Mouse (Mus musculus) heart, postnatal 36 days (tissue): ENCODE results near the gene Immp2l. TPM values are rescaled to one million over a fixed set of nuclear protein-coding genes. Genes with fewer than 3 reads are reported as not detected.

ENCODE experiments used
- DNase-seq, 2 experiments: peaks; one replicate each; pipeline ENCODE4 v3.0.0; 2021 to 2022
- intact Hi-C: fragments of 180-260 bp; cut with DNase I; formaldehyde crosslinking; loops from one replicate; pipeline ENCODE4 v1.15.1; 2025
- total RNA-seq, 2 experiments: library from RNA; stranded (reverse); gene quantifications; 2 replicates each; pipeline ENCODE4 v1.2.3; 2021

Gene Immp2l
- total RNA-seq, 2 experiments from 2014 or later: 20.6 to 21.6 TPM

- intact Hi-C loops: no loop called here
These were observed 887.7 kb downstream of the Immp2l start for GRCm38 (mm10) chr12:41911626-41912025.

DNA sequence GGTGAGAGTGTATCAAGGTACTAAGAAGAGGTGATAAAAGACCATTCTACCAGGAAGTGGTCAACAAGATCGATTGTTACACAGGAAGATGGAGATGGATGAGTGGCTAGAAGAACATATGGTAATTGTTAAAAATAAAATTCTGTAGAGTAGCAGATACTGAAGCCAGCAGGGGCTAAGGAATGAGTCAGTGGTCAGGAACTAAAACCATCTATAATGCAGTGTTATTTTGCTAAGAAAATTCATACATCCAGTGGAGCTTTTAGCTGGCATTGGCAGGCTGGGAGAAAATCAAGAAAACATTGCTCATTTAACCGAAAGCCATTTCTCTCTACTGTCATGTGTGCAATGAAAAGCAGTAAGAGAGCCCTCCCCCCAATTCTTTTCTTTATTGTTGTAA is 913.9 kb downstream of the Immp2l start:
- intact Hi-C loops: no loop called here
- no peak for DNase-seq

More at GRCm38 (mm10) chr12:41911626-41912025, 887.7 kb downstream of the Immp2l start:
- no peak for DNase-seq

DNA sequence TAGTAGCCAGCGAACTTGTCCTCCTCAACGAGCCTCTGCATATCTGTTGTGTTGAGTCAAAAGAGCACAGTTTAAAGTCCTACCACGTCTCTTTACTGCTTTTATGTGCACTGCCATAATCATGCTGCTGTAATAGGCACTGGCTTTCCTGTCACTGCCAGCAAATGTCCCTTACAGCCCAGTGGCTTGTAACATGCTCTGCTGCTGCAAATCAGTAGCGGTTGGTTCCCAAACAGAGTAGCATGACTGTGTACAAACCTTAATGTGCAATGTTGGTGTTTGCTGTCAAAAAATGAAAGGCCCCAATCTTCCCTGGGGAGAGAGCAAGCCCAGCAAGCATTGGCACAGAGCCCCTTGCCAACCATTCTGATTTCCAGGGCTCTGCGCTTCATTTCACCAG is 918.0 kb downstream of the Immp2l start:
- intact Hi-C loops: no loop called here
- DNase-seq: no peak

GRCm38 (mm10) chr12:41944079-41944672 is 920.3 kb downstream of the Immp2l start:
- DNase-seq: no peak
- intact Hi-C loops: no loop called here

- intact Hi-C loops: no loop called here
- DNase-seq: no peak
These were observed 922.6 kb downstream of the Immp2l start for GRCm38 (mm10) chr12:41946536-41946935.

DNA sequence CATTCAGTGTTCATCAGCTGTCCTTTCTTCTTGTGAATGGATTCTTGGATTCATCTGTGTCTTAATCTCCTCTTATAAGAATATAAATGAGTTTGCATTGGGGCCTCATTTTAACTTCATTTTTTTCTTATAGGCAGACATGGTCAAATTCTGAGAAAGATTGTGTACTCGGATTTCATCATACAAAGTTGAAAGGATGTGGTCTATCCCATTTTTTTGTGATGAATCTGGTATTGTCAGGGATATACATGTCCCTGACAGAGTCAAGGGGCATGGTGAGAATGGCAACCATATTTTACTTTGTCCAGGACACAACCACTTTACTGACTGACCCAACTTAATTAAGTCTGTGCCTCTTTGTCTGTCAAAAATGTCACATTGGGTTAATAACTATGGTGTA is 925.5 kb downstream of the Immp2l start:
- intact Hi-C loops: no loop called here
- no peak for DNase-seq

- intact Hi-C loops: no loop called here
- DNase-seq: peak; percentile 2 to 25
These were observed 926.0 kb downstream of the Immp2l start for GRCm38 (mm10) chr12:41949841-41950241.

DNA sequence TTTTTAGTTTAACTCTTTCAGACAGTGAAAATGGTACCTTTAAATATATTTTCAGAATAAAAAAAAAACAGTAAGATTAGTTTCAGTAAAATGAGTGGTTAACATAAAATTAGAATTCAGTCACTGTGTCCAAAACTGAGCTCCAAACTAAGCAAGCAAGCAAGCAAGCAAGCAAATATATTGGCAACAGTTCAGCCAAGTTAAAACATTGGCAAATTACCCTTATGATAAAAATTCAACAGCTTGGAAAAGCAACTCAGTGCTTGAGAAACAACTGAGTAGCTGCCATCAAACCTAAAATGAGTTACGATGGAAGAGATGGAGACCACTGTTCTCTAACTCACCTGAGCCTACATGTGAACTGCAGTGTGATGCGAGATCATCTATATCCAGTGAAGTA is 926.8 kb downstream of the Immp2l start:
- intact Hi-C loops: no loop called here
- DNase-seq: no peak

- intact Hi-C loops: no loop called here
- DNase-seq: no peak
These were observed 937.1 kb downstream of the Immp2l start for GRCm38 (mm10) chr12:41961038-41961437.

DNA sequence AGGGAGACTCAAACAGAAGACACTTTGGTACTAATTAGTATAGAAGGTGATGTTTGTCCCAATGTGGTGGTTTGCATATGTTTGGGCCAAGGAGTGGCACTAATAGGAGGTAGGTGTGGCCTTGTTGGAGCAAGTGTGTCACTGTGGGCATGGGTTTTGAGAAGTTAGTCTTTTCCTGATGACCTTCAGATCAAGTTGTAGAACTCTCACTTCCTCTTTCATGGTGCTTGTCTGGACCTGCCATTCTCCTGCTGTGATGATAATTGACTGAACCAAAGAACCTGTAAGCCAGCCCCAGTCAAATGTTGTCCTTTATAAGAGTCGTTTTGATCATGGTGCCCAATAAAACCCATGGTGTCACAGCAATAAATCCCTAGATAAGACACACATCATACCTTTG is 967.5 kb downstream of the Immp2l start:
- intact Hi-C loops: no loop called here
- no peak for DNase-seq
